Mouse (Mus musculus) liver, embryonic 14.5 days (tissue): ENCODE data around the gene Slc17a7. TPM values are rescaled to one million over a fixed set of nuclear protein-coding genes. Genes with fewer than 3 reads are reported as not detected.

Source experiments
- ATAC-seq: fragments of 200-750 bp; cut with Nextera tagmentation; 2 replicates; pipeline ENCODE4 v1.8.0; 2017; ENCODE audit warnings: moderate number of reproducible peaks, mild to moderate bottlenecking, moderate library complexity; ENCODE audit not compliant: insufficient read depth
- DNase-seq, 3 experiments: peaks; one replicate each; pipeline ENCODE4 v3.0.0-alpha.2; 2012 to 2013; ENCODE audit warnings: low read depth in 3 of 3, low spot score in 3 of 3
- H3K27ac ChIP-seq: fragments of 300-500 bp; sonication (generic); 2 replicates; pipeline ENCODE4 v1.5.1; 2014; ENCODE audit warnings: moderate library complexity, mild to moderate bottlenecking, control low read depth, inconsistent platforms
- H3K27me3 ChIP-seq: fragments of 300-500 bp; sonication (generic); 2 replicates; pipeline ENCODE4 v1.6.1; 2014; ENCODE audit warnings: mild to moderate bottlenecking, low read length, moderate library complexity; ENCODE audit not compliant: control insufficient read depth, insufficient read depth
- H3K36me3 ChIP-seq: fragments of 300-500 bp; sonication (generic); replicated peaks from 2 replicates; pipeline ENCODE4 v1.6.1; 2014; ENCODE audit warnings: low read depth; ENCODE audit not compliant: control insufficient read depth, insufficient read depth
- H3K4me1 ChIP-seq, 2 experiments: fragments of 200-500 bp in 1 of 2; fragments of 300-500 bp in 1 of 2; sonication (generic) in 1 of 2; replicated peaks; 2 replicates each; pipeline ENCODE4 v1.6.1; 2012 to 2014; ENCODE audit warnings: antibody characterized with exemption in 1 of 2, inconsistent platforms in 1 of 2, low read length in 1 of 2; ENCODE audit not compliant: control insufficient read depth in 2 of 2, insufficient read depth in 2 of 2
- H3K4me2 ChIP-seq: fragments of 300-500 bp; sonication (generic); 2 replicates; pipeline ENCODE4 v1.6.1; 2014; ENCODE audit warnings: low read depth, mild to moderate bottlenecking, control low read depth, moderate library complexity
- H3K4me3 ChIP-seq, 2 experiments: fragments of 200-500 bp in 1 of 2; fragments of 300-500 bp in 1 of 2; sonication (generic) in 1 of 2; 2 replicates each; pipeline ENCODE4 v1.5.1; 2012 to 2014; ENCODE audit warnings: low read depth in 2 of 2, low read length in 2 of 2, mild to moderate bottlenecking in 2 of 2, control low read depth in 1 of 2, inconsistent platforms in 1 of 2, moderate library complexity in 1 of 2; ENCODE audit not compliant: insufficient read depth in 1 of 2
- H3K9ac ChIP-seq: fragments of 300-500 bp; sonication (generic); replicated peaks from 2 replicates; pipeline ENCODE4 v1.6.1; 2014; ENCODE audit warnings: mild to moderate bottlenecking, control low read depth, moderate library complexity
- H3K9me3 ChIP-seq: fragments of 300-500 bp; sonication (generic); 2 replicates; pipeline ENCODE4 v1.6.1; 2016; ENCODE audit warnings: low read length, mixed read lengths; ENCODE audit not compliant: control insufficient read depth
- CTCF ChIP-seq: IDR thresholded peaks from 2 replicates; pipeline ENCODE4 v1.5.1; 2016; ENCODE audit warnings: antibody characterized with exemption, low read depth, control low read depth
- EP300 ChIP-seq: IDR thresholded peaks from 2 replicates; pipeline ENCODE4 v1.6.1; 2016; ENCODE audit warnings: antibody characterized with exemption, low read depth
- WGBS: fragments of 180-500 bp; shearing (Covaris S2); extraction: QIAGEN DNeasy Blood & Tissue Kit; methylation state at CpG from one replicate; pipeline ENCODE4 v1.1.7; 2014; ENCODE audit not compliant: insufficient replicate concordance; 5-methylcytosine and 5-hydroxymethylcytosine counted together
- polyA plus RNA-seq, 2 experiments: library from polyadenylated mRNA; depleted of rRNA in 1 of 2; stranded (reverse) in 1 of 2; unstranded in 1 of 2; fragments of >200 nt; fragmentation: Nextera tagmentation in 1 of 2; extraction: Ambion mirVana in 1 of 2; gene quantifications; 2 replicates each; pipeline versions ENCODE4 v1.2.1 to v1.2.3; 2012 to 2014

Gene Slc17a7
- polyA plus RNA-seq (2012; rRNA removed): 0.01 TPM in 2 replicates
- polyA plus RNA-seq (2014; fragmentation: Nextera tagmentation; extraction: Ambion mirVana): not detected in 2 replicates

- Histone ChIP-seq H3K36me3 (no peaks in the 10 kb centered on the region), H3K9ac (no peak within 1 kb of the TSS), H3K4me3 (peak within 1 kb of the TSS in 1 of 2 experiments; percentile 48; a peak in 2 of 4 replicates), H3K27ac (no peak within 1 kb of the TSS), H3K27me3 (peaks cover 66% of the 10 kb centered on the region), H3K4me2 (peak within 1 kb of the TSS; percentile 67), H3K4me1 (peaks cover 2 to 3% of the 10 kb centered on the region in 2 experiments; a peak in 1 of 4 replicates), H3K9me3 (no peaks in the 10 kb centered on the region)
- ATAC-seq (no peak), DNase-seq (no peak)
- TF ChIP-seq EP300: no peak
- no peak for TF ChIP-seq CTCF
- 2% methylated on average over 40 of the region's 41 CpGs for WGBS
Observed at GRCm38 (mm10) chr7:45163735-45164490, at the start of gene Slc17a7. Slc17a7 (plus strand) TSS chr7:45163949.

GRCm38 (mm10) chr7:45117566-45117965 lies 46.2 kb upstream of the Slc17a7 start:
- no peak overlapping the region for H3K27ac ChIP-seq
- H3K4me1 ChIP-seq: peaks cover 7 to 19% of the 10 kb centered on the region in 2 experiments
- no peak overlapping the region for H3K9ac ChIP-seq
- H3K4me2 ChIP-seq: no peak overlapping the region
- TF ChIP-seq EP300 (no peak), CTCF (no peak)
- WGBS: 65% methylated on average over 8 of the region's 8 CpGs
- no peak for DNase-seq
- peaks cover 25% of the 10 kb centered on the region for H3K36me3 ChIP-seq
- no peak overlapping the region for H3K4me3 ChIP-seq
- H3K27me3 ChIP-seq: no peaks in the 10 kb centered on the region
- no peaks in the 10 kb centered on the region for H3K9me3 ChIP-seq
- no peak for ATAC-seq

- Histone ChIP-seq H3K36me3 (peaks cover 30% of the 10 kb centered on the region), H3K4me1 (peaks cover 11 to 17% of the 10 kb centered on the region in 2 experiments), H3K27me3 (no peaks in the 10 kb centered on the region), H3K27ac (no peak overlapping the region), H3K4me3 (no peak overlapping the region), H3K4me2 (no peak overlapping the region), H3K9ac (no peak overlapping the region), H3K9me3 (no peaks in the 10 kb centered on the region)
- 56% methylated on average over 6 of the region's 6 CpGs for WGBS
- no peak for DNase-seq
- ATAC-seq: no peak
- no peak for TF ChIP-seq EP300
- no peak for TF ChIP-seq CTCF
Observed at GRCm38 (mm10) chr7:45118336-45118735, 45.4 kb upstream of the Slc17a7 start.

GRCm38 (mm10) chr7:45119780-45120709 lies 43.7 kb upstream of the Slc17a7 start:
- ATAC-seq (no peak), DNase-seq (no peak)
- Histone ChIP-seq H3K36me3 (peaks cover 30% of the 10 kb centered on the region), H3K27ac (no peak overlapping the region), H3K9me3 (no peaks in the 10 kb centered on the region), H3K4me1 (peaks cover 13 to 16% of the 10 kb centered on the region in 2 experiments), H3K4me2 (no peak overlapping the region), H3K9ac (no peak overlapping the region), H3K27me3 (no peaks in the 10 kb centered on the region), H3K4me3 (no peak overlapping the region)
- no peak for TF ChIP-seq CTCF
- TF ChIP-seq EP300: no peak
- 56% methylated on average over 5 of the region's 5 CpGs for WGBS
